Mouse (Mus musculus) heart, embryonic 13.5 days (tissue): ENCODE measurements around the gene Gatad2b. TPM values are rescaled to one million over a fixed set of nuclear protein-coding genes. Genes with fewer than 3 reads are reported as not detected.
"Not testable (repeated sequence)": the region's sequence is repeated elsewhere in the genome, so short reads cannot be mapped to it uniquely, and the experiment has no call there.

ENCODE experiments used
- ATAC-seq: fragments of 200-750 bp; cut with Nextera tagmentation; 2 replicates; pipeline ENCODE4 v1.8.0; 2017; ENCODE audit warnings: moderate TSS enrichment; ENCODE audit not compliant: insufficient number of reproducible peaks, low FRiP score, low TSS enrichment; ENCODE audit errors: extremely low read depth
- H3K27ac ChIP-seq: fragments of 300-500 bp; sonication (generic); replicated peaks from 2 replicates; pipeline ENCODE4 v1.5.1; 2015; ENCODE audit warnings: moderate library complexity, mild to moderate bottlenecking, inconsistent platforms
- H3K27me3 ChIP-seq: fragments of 300-500 bp; sonication (generic); replicated peaks from 2 replicates; pipeline ENCODE4 v1.6.1; 2015; ENCODE audit warnings: mild to moderate bottlenecking, inconsistent platforms
- H3K36me3 ChIP-seq: fragments of 300-500 bp; sonication (generic); 2 replicates; pipeline ENCODE4 v1.6.1; 2015; ENCODE audit warnings: mild to moderate bottlenecking, inconsistent platforms
- H3K4me1 ChIP-seq: fragments of 300-500 bp; sonication (generic); 2 replicates; pipeline ENCODE4 v1.6.1; 2015; ENCODE audit warnings: inconsistent platforms
- H3K4me2 ChIP-seq: fragments of 300-500 bp; sonication (generic); 2 replicates; pipeline ENCODE4 v1.6.1; 2015; ENCODE audit warnings: inconsistent platforms, mild to moderate bottlenecking, moderate library complexity
- H3K4me3 ChIP-seq: fragments of 300-500 bp; sonication (generic); 2 replicates; pipeline ENCODE4 v1.5.1; 2015; ENCODE audit warnings: moderate library complexity, mild to moderate bottlenecking, inconsistent platforms
- H3K9ac ChIP-seq: fragments of 300-500 bp; sonication (generic); 2 replicates; pipeline ENCODE4 v1.6.1; 2015; ENCODE audit warnings: inconsistent platforms, mild to moderate bottlenecking, moderate library complexity
- H3K9me3 ChIP-seq: fragments of 300-500 bp; sonication (generic); 2 replicates; pipeline ENCODE4 v1.6.1; 2016; ENCODE audit warnings: inconsistent platforms
- WGBS: fragments of 180-500 bp; shearing (Covaris S2); methylation state at CpG from one replicate; pipeline ENCODE4 v1.1.7; 2015; ENCODE audit warnings: mixed read lengths; 5-methylcytosine and 5-hydroxymethylcytosine counted together
- polyA plus RNA-seq: library from polyadenylated mRNA; unstranded; fragments of >200 nt; fragmentation: Nextera tagmentation; extraction: Ambion mirVana; gene quantifications from 2 replicates; pipeline ENCODE4 v1.2.1, GENCODE M21; 2015

Gene Gatad2b
- polyA plus RNA-seq, 1 experiment from 2014 or later, result 7.9 TPM

- ATAC-seq, result no peak
- H3K4me2 ChIP-seq, result peak overlapping the region; percentile 54
Observed at GRCm38 (mm10) chr3:90322289-90322688, 29.3 kb downstream of the Gatad2b start.

GRCm38 (mm10) chr3:90323119-90323518 lies 30.1 kb downstream of the Gatad2b start:
- Histone ChIP-seq H3K9me3 (no peaks in the 10 kb centered on the region), H3K4me1 (peaks cover 42% of the 10 kb centered on the region), H3K27me3 (no peaks in the 10 kb centered on the region), H3K9ac (peak overlapping the region; percentile 62), H3K4me3 (peak overlapping the region; percentile 8; the same call in 1 of the 2 replicates), H3K4me2 (peak overlapping the region; percentile 54), H3K27ac (peak overlapping the region; percentile 69), H3K36me3 (no peaks in the 10 kb centered on the region; the same call in 1 of the 2 replicates)
- peak; percentile 58 for ATAC-seq
- WGBS, result 12% methylated on average over 5 of the region's 5 CpGs

More at GRCm38 (mm10) chr3:90322289-90322688, 29.3 kb downstream of the Gatad2b start:
- Histone ChIP-seq H3K4me3 (no peak overlapping the region), H3K9me3 (no peaks in the 10 kb centered on the region), H3K9ac (peak overlapping the region; percentile 44), H3K27me3 (no peaks in the 10 kb centered on the region), H3K27ac (peak overlapping the region; percentile 58), H3K36me3 (no peaks in the 10 kb centered on the region; the same call in 1 of the 2 replicates), H3K4me1 (peaks cover 42% of the 10 kb centered on the region)
- WGBS, result 49% methylated on average over 6 of the region's 6 CpGs

- no peaks in the 10 kb centered on the region for H3K9me3 ChIP-seq
- no peak overlapping the region for H3K4me3 ChIP-seq
- peaks cover 7% of the 10 kb centered on the region; the same call in 1 of the 2 replicates for H3K36me3 ChIP-seq
- no peak overlapping the region for H3K9ac ChIP-seq
- no peak overlapping the region for H3K27ac ChIP-seq
- H3K4me1 ChIP-seq, result peaks cover under 1% of the 10 kb centered on the region; the same call in 1 of the 2 replicates
- WGBS, result 81% methylated on average over 5 of the region's 5 CpGs
- no peak overlapping the region for H3K4me2 ChIP-seq
- no peaks in the 10 kb centered on the region for H3K27me3 ChIP-seq
- ATAC-seq, result no peak
Observed at GRCm38 (mm10) chr3:90332485-90332884, 39.5 kb downstream of the Gatad2b start.

- Histone ChIP-seq H3K27me3 (no peaks in the 10 kb centered on the region), H3K9me3 (no peaks in the 10 kb centered on the region), H3K36me3 (no peaks in the 10 kb centered on the region), H3K4me3 (no peak overlapping the region), H3K27ac (no peak overlapping the region), H3K4me2 (no peak overlapping the region), H3K4me1 (peaks cover 11% of the 10 kb centered on the region), H3K9ac (no peak overlapping the region)
- no peak for ATAC-seq
Observed at GRCm38 (mm10) chr3:90335517-90335916, 42.5 kb downstream of the Gatad2b start.

- Histone ChIP-seq H3K36me3 (peaks cover 15% of the 10 kb centered on the region), H3K9ac (no peak overlapping the region), H3K27me3 (no peaks in the 10 kb centered on the region), H3K9me3 (0 out of 2 replicates have a peak, but pooled peaks cover 5% of the 10 kb centered on the region), H3K27ac (no peak overlapping the region), H3K4me1 (peaks cover 11% of the 10 kb centered on the region), H3K4me3 (no peak overlapping the region), H3K4me2 (no peak overlapping the region)
- ATAC-seq, result no peak
- 68% methylated on average over 3 of the region's 3 CpGs for WGBS
Observed at GRCm38 (mm10) chr3:90338190-90338589, 45.2 kb downstream of the Gatad2b start.

- Histone ChIP-seq H3K4me1 (peaks cover 11% of the 10 kb centered on the region), H3K9ac (no peak overlapping the region), H3K36me3 (peaks cover 25% of the 10 kb centered on the region), H3K4me3 (no peak overlapping the region), H3K9me3 (0 out of 2 replicates have a peak, but pooled peaks cover 5% of the 10 kb centered on the region), H3K27me3 (no peaks in the 10 kb centered on the region), H3K4me2 (no peak overlapping the region), H3K27ac (no peak overlapping the region)
- ATAC-seq, result no peak
Observed at GRCm38 (mm10) chr3:90340177-90340576, 47.2 kb downstream of the Gatad2b start.

- H3K4me2 ChIP-seq, H3K4me1 ChIP-seq, H3K9me3 ChIP-seq, H3K9ac ChIP-seq, H3K4me3 ChIP-seq, ATAC-seq, H3K27ac ChIP-seq, H3K27me3 ChIP-seq: not testable (repeated sequence)
- WGBS, result 71% methylated on average over 2 of the region's 2 CpGs
- peaks cover 52% of the 10 kb centered on the region for H3K36me3 ChIP-seq
Observed at GRCm38 (mm10) chr3:90342853-90343252, 49.9 kb downstream of the Gatad2b start.

- Histone ChIP-seq H3K27me3 (no peaks in the 10 kb centered on the region), H3K4me1 (no peaks in the 10 kb centered on the region), H3K36me3 (peaks cover 76% of the 10 kb centered on the region), H3K9ac (no peak overlapping the region), H3K9me3 (no peaks in the 10 kb centered on the region), H3K4me3 (no peak overlapping the region), H3K4me2 (no peak overlapping the region), H3K27ac (no peak overlapping the region)
- 96% methylated on average over 4 of the region's 4 CpGs for WGBS
- no peak for ATAC-seq
Observed at GRCm38 (mm10) chr3:90347847-90348246, 54.9 kb downstream of the Gatad2b start.

- no peak overlapping the region for H3K4me3 ChIP-seq
- ATAC-seq, result no peak
- H3K4me2 ChIP-seq, result no peak overlapping the region
- no peaks in the 10 kb centered on the region for H3K9me3 ChIP-seq
- no peaks in the 10 kb centered on the region for H3K27me3 ChIP-seq
- H3K36me3 ChIP-seq, result peaks cover 93% of the 10 kb centered on the region
- 79% methylated on average over 7 of the region's 7 CpGs for WGBS
- no peaks in the 10 kb centered on the region for H3K4me1 ChIP-seq
- H3K9ac ChIP-seq, result no peak overlapping the region
- H3K27ac ChIP-seq, result no peak overlapping the region
Observed at GRCm38 (mm10) chr3:90357959-90358358, 65.0 kb downstream of the Gatad2b start.

GRCm38 (mm10) chr3:90359230-90359629 lies 66.3 kb downstream of the Gatad2b start:
- no peak overlapping the region for H3K4me3 ChIP-seq
- H3K27me3 ChIP-seq, result no peaks in the 10 kb centered on the region
- peaks cover 85% of the 10 kb centered on the region for H3K36me3 ChIP-seq
- ATAC-seq, result no peak
- no peaks in the 10 kb centered on the region for H3K4me1 ChIP-seq
- no peak overlapping the region for H3K9ac ChIP-seq
- no peak overlapping the region for H3K4me2 ChIP-seq
- H3K27ac ChIP-seq, result no peak overlapping the region
- H3K9me3 ChIP-seq, result no peaks in the 10 kb centered on the region
- WGBS, result 86% methylated on average over 1 of the region's 1 CpGs

- Histone ChIP-seq H3K27ac (no peak overlapping the region), H3K4me2 (no peak overlapping the region), H3K4me1 (no peaks in the 10 kb centered on the region), H3K9me3 (no peaks in the 10 kb centered on the region), H3K36me3 (peaks cover 62% of the 10 kb centered on the region), H3K4me3 (no peak overlapping the region), H3K9ac (no peak overlapping the region), H3K27me3 (no peaks in the 10 kb centered on the region)
- no peak for ATAC-seq
- WGBS, result 77% methylated on average over 4 of the region's 4 CpGs
Observed at GRCm38 (mm10) chr3:90361476-90361875, 68.5 kb downstream of the Gatad2b start.

- Histone ChIP-seq H3K9ac (no peak overlapping the region), H3K4me3 (no peak overlapping the region), H3K9me3 (no peaks in the 10 kb centered on the region), H3K27me3 (no peaks in the 10 kb centered on the region), H3K27ac (no peak overlapping the region), H3K36me3 (peaks cover 54% of the 10 kb centered on the region), H3K4me1 (no peaks in the 10 kb centered on the region), H3K4me2 (no peak overlapping the region)
- WGBS, result 72% methylated on average over 2 of the region's 2 CpGs
- no peak for ATAC-seq
Observed at GRCm38 (mm10) chr3:90362346-90362745, 69.4 kb downstream of the Gatad2b start.
